Mouse (Mus musculus) heart, postnatal 0 days (tissue): Measurements from ENCODE around the gene Fgfr2. TPM values are rescaled to one million over a fixed set of nuclear protein-coding genes. Genes with fewer than 3 reads are reported as not detected.

Experiments
- ATAC-seq: fragments of 200-750 bp; cut with Nextera tagmentation; 2 replicates; pipeline ENCODE4 v1.8.0; 2017; ENCODE audit warnings: low read depth, moderate number of reproducible peaks, moderate library complexity; ENCODE audit not compliant: insufficient read depth
- DNase-seq: peaks from one replicate; pipeline ENCODE4 v3.0.0-alpha.2; 2016; ENCODE audit warnings: low spot score
- H3K27ac ChIP-seq: fragments of 300-500 bp; sonication (generic); 2 replicates; pipeline ENCODE4 v1.5.1; 2014; ENCODE audit warnings: low read depth, mild to moderate bottlenecking
- H3K27me3 ChIP-seq: fragments of 300-500 bp; sonication (generic); 2 replicates; pipeline ENCODE4 v1.6.1; 2014; ENCODE audit warnings: low read length, mixed read lengths; ENCODE audit not compliant: control insufficient read depth, insufficient read depth
- H3K36me3 ChIP-seq: fragments of 300-500 bp; sonication (generic); replicated peaks from 2 replicates; pipeline ENCODE4 v1.6.1; 2014; ENCODE audit warnings: low read length, mixed read lengths; ENCODE audit not compliant: control insufficient read depth, insufficient read depth
- H3K4me1 ChIP-seq: fragments of 300-500 bp; sonication (generic); 2 replicates; pipeline ENCODE4 v1.6.1; 2014; ENCODE audit warnings: antibody characterized with exemption; ENCODE audit not compliant: control insufficient read depth, insufficient read depth
- H3K4me2 ChIP-seq: fragments of 300-500 bp; sonication (generic); 2 replicates; pipeline ENCODE4 v1.6.1; 2014; ENCODE audit warnings: low read depth, mild to moderate bottlenecking, low read length, moderate library complexity
- H3K4me3 ChIP-seq: fragments of 300-500 bp; sonication (generic); 2 replicates; pipeline ENCODE4 v1.5.1; 2014; ENCODE audit warnings: low read depth, low read length
- H3K9ac ChIP-seq: fragments of 300-500 bp; sonication (generic); replicated peaks from 2 replicates; pipeline ENCODE4 v1.6.1; 2014; ENCODE audit warnings: low read depth, low read length, mixed read lengths
- H3K9me3 ChIP-seq: fragments of 300-500 bp; sonication (generic); replicated peaks from 2 replicates; pipeline ENCODE4 v1.6.1; 2016; ENCODE audit warnings: low read length; ENCODE audit not compliant: control insufficient read depth
- CTCF ChIP-seq: IDR thresholded peaks from 2 replicates; pipeline ENCODE4 v1.5.1; 2016; ENCODE audit warnings: antibody characterized with exemption, control low read depth, low read depth
- EP300 ChIP-seq: IDR thresholded peaks from 2 replicates; pipeline ENCODE4 v1.6.1; 2016; ENCODE audit warnings: antibody characterized with exemption, low read depth
- WGBS: fragments of 180-500 bp; shearing (Covaris S2); extraction: QIAGEN DNeasy Blood & Tissue Kit; methylation state at CpG from one replicate; pipeline ENCODE4 v1.1.7; 2014; 5-methylcytosine and 5-hydroxymethylcytosine counted together
- polyA plus RNA-seq: library from polyadenylated mRNA; unstranded; fragments of >200 nt; fragmentation: Nextera tagmentation; extraction: Ambion mirVana; gene quantifications from 2 replicates; pipeline ENCODE4 v1.2.1, GENCODE M21; 2015
- total RNA-seq: library from RNA; depleted of rRNA; stranded (reverse); fragments of >200 nt; gene quantifications from 2 replicates; pipeline ENCODE4 v1.2.3, GENCODE M21; 2014; ENCODE audit warnings: low replicate concordance

Fgfr2 gene
- total and polyA plus RNA-seq, 2 experiments from 2014 or later, result 3.8 to 11.5 TPM

- WGBS, result 54% methylated on average over 6 of the region's 6 CpGs
- no peak for TF ChIP-seq CTCF
- no peak for TF ChIP-seq EP300
- Histone ChIP-seq H3K9me3 (no peaks in the 10 kb centered on the region), H3K9ac (no peak overlapping the region), H3K27ac (no peak overlapping the region), H3K4me2 (no peak overlapping the region), H3K36me3 (no peaks in the 10 kb centered on the region), H3K27me3 (no peaks in the 10 kb centered on the region), H3K4me1 (no peaks in the 10 kb centered on the region), H3K4me3 (no peak overlapping the region)
- DNase-seq (no peak), ATAC-seq (no peak)
Measured at GRCm38 (mm10) chr7:132088606-132089005, 1034.5 kb downstream of the Fgfr2 start.

- Histone ChIP-seq H3K4me1 (no peaks in the 10 kb centered on the region), H3K9ac (no peak overlapping the region), H3K4me3 (no peak overlapping the region), H3K9me3 (no peaks in the 10 kb centered on the region), H3K27me3 (no peaks in the 10 kb centered on the region), H3K36me3 (no peaks in the 10 kb centered on the region), H3K27ac (no peak overlapping the region), H3K4me2 (no peak overlapping the region)
- TF ChIP-seq CTCF (no peak), EP300 (no peak)
- DNase-seq, result no peak
- ATAC-seq, result no peak
- WGBS, result 58% methylated on average over 4 of the region's 4 CpGs
Measured at GRCm38 (mm10) chr7:132088181-132088580, 1035.0 kb downstream of the Fgfr2 start.

- no peak for DNase-seq
- H3K36me3 ChIP-seq, result no peaks in the 10 kb centered on the region
- no peak overlapping the region for H3K4me2 ChIP-seq
- H3K9ac ChIP-seq, result no peak overlapping the region
- 59% methylated on average over 1 of the region's 1 CpGs for WGBS
- no peak for TF ChIP-seq CTCF
- no peak for TF ChIP-seq EP300
- no peak overlapping the region for H3K27ac ChIP-seq
- H3K27me3 ChIP-seq, result no peaks in the 10 kb centered on the region
- no peaks in the 10 kb centered on the region for H3K9me3 ChIP-seq
- no peak for ATAC-seq
- H3K4me3 ChIP-seq, result no peak overlapping the region
- no peaks in the 10 kb centered on the region for H3K4me1 ChIP-seq
Measured at GRCm38 (mm10) chr7:132075825-132076224, 1047.3 kb downstream of the Fgfr2 start.

- WGBS, result 73% methylated on average over 3 of the region's 3 CpGs
Measured at GRCm38 (mm10) chr7:132074503-132074902, 1048.6 kb downstream of the Fgfr2 start.

GRCm38 (mm10) chr7:132070877-132071625, 1052.1 kb downstream of the Fgfr2 start:
- no peaks in the 10 kb centered on the region for H3K4me1 ChIP-seq
- no peak for ATAC-seq
- H3K4me3 ChIP-seq, result no peak overlapping the region
- no peak for DNase-seq
- H3K9me3 ChIP-seq, result no peaks in the 10 kb centered on the region
- no peak overlapping the region for H3K4me2 ChIP-seq
- no peaks in the 10 kb centered on the region for H3K36me3 ChIP-seq
- WGBS, result 72% methylated on average over 6 of the region's 6 CpGs
- no peaks in the 10 kb centered on the region for H3K27me3 ChIP-seq
- TF ChIP-seq EP300, result no peak
- TF ChIP-seq CTCF, result no peak
- H3K9ac ChIP-seq, result no peak overlapping the region
- H3K27ac ChIP-seq, result no peak overlapping the region

More at GRCm38 (mm10) chr7:132074503-132074902, 1048.6 kb downstream of the Fgfr2 start:
- Histone ChIP-seq H3K9ac (no peak overlapping the region), H3K27me3 (no peaks in the 10 kb centered on the region), H3K4me2 (no peak overlapping the region), H3K27ac (no peak overlapping the region), H3K4me3 (no peak overlapping the region), H3K4me1 (no peaks in the 10 kb centered on the region), H3K36me3 (no peaks in the 10 kb centered on the region), H3K9me3 (no peaks in the 10 kb centered on the region)
- DNase-seq (no peak), ATAC-seq (no peak)
- TF ChIP-seq CTCF (no peak), EP300 (no peak)

- ATAC-seq (no peak), DNase-seq (no peak)
- no peaks in the 10 kb centered on the region for H3K27me3 ChIP-seq
- no peaks in the 10 kb centered on the region for H3K9me3 ChIP-seq
- H3K4me1 ChIP-seq, result no peaks in the 10 kb centered on the region
- 28% methylated on average over 5 of the region's 5 CpGs for WGBS
- no peaks in the 10 kb centered on the region for H3K36me3 ChIP-seq
- no peak overlapping the region for H3K27ac ChIP-seq
- TF ChIP-seq EP300 (no peak), CTCF (no peak)
- no peak overlapping the region for H3K4me2 ChIP-seq
- no peak overlapping the region for H3K9ac ChIP-seq
- H3K4me3 ChIP-seq, result no peak overlapping the region
Measured at GRCm38 (mm10) chr7:132067951-132068350, 1055.2 kb downstream of the Fgfr2 start.
